Mouse (Mus musculus): ENCODE data around the gene Slc16a1.

- no peak for TF ChIP-seq MYOD1 (IDR thresholded peaks at IDR 0.05; ENCODE audit: control insufficient read depth, insufficient read length, low read depth)
- no peak for TF ChIP-seq CTCF (IDR thresholded peaks at IDR 0.05; ENCODE audit: control insufficient read depth, insufficient read depth, insufficient read length)
- TF ChIP-seq MYOG (IDR thresholded peaks at IDR 0.05; ENCODE audit: control insufficient read depth, extremely low read depth, insufficient read length): no peak
- no peak for TF ChIP-seq CEBPB (IDR thresholded peaks at IDR 0.05; ENCODE audit: low read depth)
Observed at GRCm38 (mm10) chr3:104677781-104678180, 39.3 kb downstream of the Slc16a1 start.
